Mouse (Mus musculus) liver, embryonic 14.5 days (tissue): ENCODE data around the gene Rtbdn.

Experiments
- CTCF ChIP-seq: IDR thresholded peaks from 2 replicates; pipeline ENCODE4 v1.5.1; 2016; ENCODE audit warnings: antibody characterized with exemption, low read depth, control low read depth
- EP300 ChIP-seq: IDR thresholded peaks from 2 replicates; pipeline ENCODE4 v1.6.1; 2016; ENCODE audit warnings: antibody characterized with exemption, low read depth

GRCm38 (mm10) chr8:84911854-84912253, 34.9 kb upstream of the Rtbdn start:
- no peak for TF ChIP-seq EP300
- TF ChIP-seq CTCF, result no peak
